Comparison of ENCODE assay signal across 7 mouse cellular contexts in the genomic region with DNA sequence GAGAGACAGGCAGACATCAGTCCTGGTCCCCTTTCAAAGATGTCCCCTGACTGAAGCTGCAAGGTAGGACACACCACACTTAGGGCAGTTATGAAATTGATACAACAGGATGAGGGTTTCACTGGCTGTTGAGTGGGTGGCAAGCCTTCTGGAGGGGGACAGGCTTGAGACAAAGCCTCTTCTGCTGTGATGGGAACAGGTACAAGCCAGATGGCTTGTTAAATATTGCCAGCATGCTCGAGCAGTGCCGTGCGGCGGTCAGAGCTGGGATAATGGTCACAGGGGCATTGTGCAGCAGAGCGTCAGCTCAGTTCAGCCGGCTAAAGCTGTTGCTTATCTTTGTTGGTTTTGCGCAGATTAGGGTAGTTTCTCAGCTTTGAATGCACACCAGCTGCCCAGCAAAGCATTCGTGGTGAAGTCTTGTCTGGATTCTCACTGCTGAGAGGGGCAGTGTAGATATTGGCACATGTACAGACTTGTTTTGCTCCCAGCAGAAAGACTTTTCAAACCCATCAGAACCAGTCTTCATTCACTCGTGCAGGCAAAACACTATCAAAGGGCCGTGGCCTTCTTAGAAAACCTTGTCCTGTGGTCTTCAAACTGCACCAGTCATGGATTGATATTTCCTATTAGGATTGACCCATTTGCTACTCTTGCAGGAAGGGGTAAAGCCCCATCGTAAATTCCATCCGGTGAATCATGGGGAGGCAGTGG.
A peak's percentile ranks its signal among the peaks of the same experiment; 100 is the strongest.
DNase-seq lines count a peak whose midpoint lies in the region; ATAC-seq and TF ChIP-seq lines count a peak whose summit lies in the region.

No protein-coding gene starts in this region.

- peak; percentile 30; the same call in 1 of the 2 replicates for ATAC-seq in liver, embryonic 12.5 days
- ATAC-seq in heart, embryonic 12.5 days (ENCODE audit: insufficient number of reproducible peaks, low FRiP score), result no peak

- H3K4me2 ChIP-seq in liver, embryonic 12.5 days, result no peak overlapping the region
- no peak overlapping the region for H3K4me2 ChIP-seq in heart, embryonic 12.5 days

- no peak overlapping the region for H3K27ac ChIP-seq in cerebellum, adult 2 months (ENCODE audit: insufficient read depth, low read length)
- H3K27ac ChIP-seq in liver, embryonic 12.5 days, result no peak overlapping the region
- no peak overlapping the region for H3K27ac ChIP-seq in heart, embryonic 12.5 days (ENCODE audit: poor library complexity, severe bottlenecking)

- DNase-seq in brain, embryonic 14.5 days (ENCODE audit: low read depth), result peak; percentile 68
- peak; percentile 19 to 46 for DNase-seq in cerebellum, adult 2 months
- peak; percentile 17 for DNase-seq in kidney, adult 18-20 months
- no peak for DNase-seq in frontal cortex, postnatal 14 days (ENCODE audit: low spot score in 2 of 2)
- no peak for DNase-seq in adrenal gland, adult 18-20 months (ENCODE audit: low spot score in 2 of 2)

- no peak overlapping the region for H3K9ac ChIP-seq in liver, embryonic 12.5 days
- H3K9ac ChIP-seq in heart, embryonic 12.5 days, result no peak overlapping the region

- H3K36me3 ChIP-seq in liver, embryonic 12.5 days, result no peaks in the 10 kb centered on the region
- H3K36me3 ChIP-seq in heart, embryonic 12.5 days, result no peaks in the 10 kb centered on the region

- H3K4me3 ChIP-seq in cerebellum, adult 2 months (replicated peaks; ENCODE audit: insufficient read depth, low read depth, low read length), result no peak overlapping the region
- no peak overlapping the region for H3K4me3 ChIP-seq in liver, embryonic 12.5 days
- H3K4me3 ChIP-seq in heart, embryonic 12.5 days, result no peak overlapping the region

- no peaks in the 10 kb centered on the region; the same call in 1 of the 2 replicates for H3K27me3 ChIP-seq in cerebellum, adult 2 months (ENCODE audit: control insufficient read depth, insufficient read depth, low read length)
- no peaks in the 10 kb centered on the region for H3K27me3 ChIP-seq in liver, embryonic 12.5 days (replicated peaks)
- H3K27me3 ChIP-seq in heart, embryonic 12.5 days (replicated peaks), result no peaks in the 10 kb centered on the region

- no peak for TF ChIP-seq POLR2A in brain, embryonic 14.5 days (IDR thresholded peaks at IDR 0.05; ENCODE audit: borderline replicate concordance, extremely low read depth, insufficient read depth, insufficient read length, poor library complexity, severe bottlenecking)
- no peak for TF ChIP-seq POLR2A in cerebellum, adult 2 months (IDR thresholded peaks at IDR 0.05; ENCODE audit: borderline replicate concordance, insufficient read depth, low read length)

- H3K9me3 ChIP-seq in liver, embryonic 12.5 days (replicated peaks), result no peaks in the 10 kb centered on the region
- no peaks in the 10 kb centered on the region for H3K9me3 ChIP-seq in heart, embryonic 12.5 days (replicated peaks)

- H3K4me1 ChIP-seq in cerebellum, adult 2 months (ENCODE audit: control insufficient read depth, insufficient read depth, low read length), result no peaks in the 10 kb centered on the region; the same call in 1 of the 2 replicates
- peaks cover 8% of the 10 kb centered on the region; the same call in 1 of the 2 replicates for H3K4me1 ChIP-seq in liver, embryonic 12.5 days
- H3K4me1 ChIP-seq in heart, embryonic 12.5 days (replicated peaks), result no peaks in the 10 kb centered on the region

- no peak for TF ChIP-seq CTCF in brain, embryonic 14.5 days (IDR thresholded peaks at IDR 0.05; ENCODE audit: borderline replicate concordance, extremely low read depth, insufficient read depth, insufficient read length)
- 0 out of 2 replicates have a peak, but pooled peaks have one; percentile 0 for TF ChIP-seq CTCF in cerebellum, adult 2 months (IDR thresholded peaks at IDR 0.05; ENCODE audit: borderline replicate concordance, insufficient read depth, low read depth, low read length)

- 24% methylated on average over 12 of the region's 12 CpGs for WGBS in cerebellum, adult 2 months
- WGBS in liver, embryonic 12.5 days (ENCODE audit: insufficient replicate concordance), result 45% methylated on average over 12 of the region's 12 CpGs
- 43% methylated on average over 12 of the region's 12 CpGs for WGBS in heart, embryonic 12.5 days

Comparison
In these comparisons a context has a peak if more than half of its experiments do, and no peak if none do; other contexts are left out.
1. DNase-seq: peak in brain, embryonic 14.5 days (single experiment), cerebellum, adult 2 months (2 of 2) and kidney, adult 18-20 months (single experiment); none in frontal cortex, postnatal 14 days (0 of 2) and adrenal gland, adult 18-20 months (0 of 2).